Mouse (Mus musculus): ENCODE measurements around the gene Ptges3.

GRCm38 (mm10) chr10:128066072-128066471 lies 7.3 kb downstream of the Ptges3 start:
- TF ChIP-seq CTCF (IDR thresholded peaks at IDR 0.05; ENCODE audit: low read depth, low read length), result no peak
- TF ChIP-seq GATA1 (IDR thresholded peaks at IDR 0.05; ENCODE audit: borderline replicate concordance, low read length), result no peak
- TF ChIP-seq POLR2AphosphoS5 (IDR thresholded peaks at IDR 0.05; ENCODE audit: insufficient replicate concordance, low read depth, low read length), result no peak
- no peak for TF ChIP-seq TAL1 (conservative IDR thresholded peaks at IDR 0.05; ENCODE audit: low read depth, low read length)
- TF ChIP-seq GATA2 (IDR thresholded peaks at IDR 0.05; ENCODE audit: borderline replicate concordance, low read depth, low read length), result no peak

Data from G1E (cell line).